Mouse (Mus musculus) brain, embryonic 14.5 days (tissue): ENCODE data around the gene Wipf1.

Experiments used
- CTCF ChIP-seq: fragments of 200-500 bp; IDR thresholded peaks from 2 replicates; pipeline ENCODE4 v1.5.1; 2012; ENCODE audit warnings: inconsistent platforms, mild to moderate bottlenecking, moderate library complexity, borderline replicate concordance; ENCODE audit not compliant: insufficient read depth, insufficient read length; ENCODE audit errors: extremely low read depth
- POLR2A ChIP-seq: fragments of 200-500 bp; IDR thresholded peaks from 2 replicates; pipeline ENCODE4 v1.6.1; 2012; ENCODE audit warnings: mild to moderate bottlenecking, inconsistent platforms, borderline replicate concordance; ENCODE audit not compliant: poor library complexity, insufficient read depth, insufficient read length, severe bottlenecking; ENCODE audit errors: extremely low read depth

GRCm38 (mm10) chr2:73419730-73420129, 109.8 kb downstream of the Wipf1 start:
- TF ChIP-seq CTCF (no peak), POLR2A (no peak)
